Comparison of ENCODE assay signal across 7 mouse cellular contexts in the genomic region with DNA sequence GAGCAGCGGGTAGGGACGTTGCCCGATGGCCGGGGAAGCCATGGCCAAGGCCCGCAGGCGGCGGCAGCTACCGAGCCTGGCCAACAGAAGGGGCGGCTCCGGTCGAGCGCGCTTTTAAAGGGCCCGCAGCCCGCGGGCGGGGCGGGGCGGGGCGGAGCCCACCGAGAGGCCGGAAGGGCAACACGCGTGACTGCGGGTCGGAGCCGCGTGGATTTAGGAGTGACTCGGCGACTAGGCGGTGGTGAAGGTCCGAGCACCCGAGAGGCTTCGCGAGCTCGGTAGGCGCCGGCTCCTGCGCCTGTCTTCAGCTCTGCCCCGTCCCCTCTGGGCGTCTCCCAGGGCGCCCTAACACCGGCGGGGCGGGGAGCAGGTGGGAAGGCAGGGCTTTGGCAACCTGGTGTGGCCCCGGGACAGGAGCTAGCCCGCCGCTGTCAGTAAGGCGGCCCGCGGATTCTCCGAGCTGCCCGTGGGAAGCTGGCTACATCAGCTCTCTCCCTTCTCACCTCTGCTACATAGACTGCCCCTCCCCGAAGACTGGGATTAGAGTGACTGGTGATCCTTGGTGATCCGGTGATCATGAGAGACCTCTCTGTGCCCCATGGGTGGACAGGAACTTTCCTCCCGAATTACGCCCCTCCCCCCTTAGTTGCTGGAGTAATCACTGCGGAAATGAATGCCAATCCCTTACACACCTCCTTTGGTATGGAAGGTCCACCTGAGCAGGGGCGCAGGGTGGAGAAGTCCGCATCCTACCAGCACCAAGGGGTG. TPM values are rescaled to one million over a fixed set of nuclear protein-coding genes. Genes with fewer than 3 reads are reported as not detected.
DNase-seq lines count a peak whose midpoint lies in the region; ATAC-seq lines count a peak whose summit lies in the region.

A gene (minus strand): TSS at position 170 of the 768 bp plus-strand sequence.

- ATAC-seq in intestine, embryonic 15.5 days, result peak; percentile 81

- peak within 1 kb of the TSS; percentile 62 for H3K9ac ChIP-seq in intestine, embryonic 15.5 days

- H3K27me3 ChIP-seq in intestine, embryonic 15.5 days (replicated peaks), result peaks cover 47% of the 10 kb centered on the region

- H3K4me2 ChIP-seq in intestine, embryonic 15.5 days (replicated peaks), result peak within 1 kb of the TSS; percentile 98

- no peaks in the 10 kb centered on the region for H3K36me3 ChIP-seq in intestine, embryonic 15.5 days

- peak; percentile 44 for DNase-seq in adipocyte (ENCODE audit: low spot score)
- DNase-seq in embryo, embryonic 10.5 days (ENCODE audit: low spot score), result peak; percentile 59
- peak; percentile 66 to 71 for DNase-seq in gastrocnemius, postnatal 36 days
- peak; percentile 71 to 78 for DNase-seq in left cerebral cortex, postnatal 36 days (ENCODE audit: low spot score in 2 of 2)
- DNase-seq in mesoderm, embryonic 11.5 days (ENCODE audit: low read depth, low spot score), result peak; percentile 20
- peak; percentile 38 to 46 for DNase-seq in right cerebral cortex, postnatal 36 days (ENCODE audit: low spot score in 2 of 2)

- WGBS in intestine, embryonic 15.5 days, result 1% methylated on average over 60 of the region's 60 CpGs

- intact Hi-C loops in gastrocnemius, postnatal 36 days (cut with DNase I), result no loop called here
- intact Hi-C loops in left cerebral cortex, postnatal 36 days (cut with DNase I), result loop anchor here (2.0 kb wide), 1 partner anchor 58 kb away; no protein-coding TSS in a partner anchor

- no peak within 1 kb of the TSS for H3K27ac ChIP-seq in intestine, embryonic 15.5 days

- H3K9me3 ChIP-seq in intestine, embryonic 15.5 days, result no peaks in the 10 kb centered on the region

- H3K4me1 ChIP-seq in intestine, embryonic 15.5 days (replicated peaks), result peaks cover 14% of the 10 kb centered on the region

- peak within 1 kb of the TSS; percentile 64 for H3K4me3 ChIP-seq in intestine, embryonic 15.5 days (replicated peaks)

RNA-seq across cellular contexts. Expression of the gene that starts here (rescaled TPM):
- 1 to 10 TPM in 1 of 2 experiments, under 1 TPM in 1; 0.35 to 1.2 TPM for total RNA-seq in gastrocnemius, postnatal 36 days (2021)
- 2.8 and 3.1 TPM in 2 replicates for polyA plus RNA-seq in intestine, embryonic 15.5 days (2015; fragmentation: Nextera tagmentation; extraction: Ambion mirVana)
- 10 to 100 TPM; 24.6 to 31.7 TPM for total RNA-seq in left cerebral cortex, postnatal 36 days (2021)

Comparison
In these comparisons a context has a peak if more than half of its experiments do, and no peak if none do; other contexts are left out.
1. RNA of the gene that starts here (total RNA-seq): 24.6 to 31.7 TPM in left cerebral cortex, postnatal 36 days; 0.35 to 1.2 TPM in gastrocnemius, postnatal 36 days; every median in the first group is over 10 times any median in the second.
2. DNase-seq: peak in every context shown above with its lines; median percentile 74 in left cerebral cortex, postnatal 36 days; 68 in gastrocnemius, postnatal 36 days; 59 in embryo, embryonic 10.5 days; 44 in adipocyte; 42 in right cerebral cortex, postnatal 36 days; 20 in mesoderm, embryonic 11.5 days.